Mouse (Mus musculus) urinary bladder, postnatal 4 days (tissue): ENCODE results near the gene Olfr1505.

Source experiments
- DNase-seq, 2 experiments: peaks; one replicate each; pipeline ENCODE4 v3.0.0; 2021 to 2022; ENCODE audit warnings: low spot score in 2 of 2

Gene Olfr1505

GRCm38 (mm10) chr19:13913230-13913629 lies at the start of gene Olfr1505:
Gene Olfr1505, plus strand, starts transcription at chr19:13913530.
- DNase-seq, result no peak

- DNase-seq, result no peak
These were observed 15.5 kb upstream of the Olfr1505 start, which contains the start of gene Olfr1504 for GRCm38 (mm10) chr19:13897828-13898227. Gene Olfr1504, minus strand, starts transcription at chr19:13897928.
